Mouse (Mus musculus) stomach, postnatal 0 days (tissue): ENCODE measurements around the gene Vezt. TPM values are rescaled to one million over a fixed set of nuclear protein-coding genes. Genes with fewer than 3 reads are reported as not detected.

Experiments
- ATAC-seq: fragments of 200-750 bp; cut with Nextera tagmentation; 2 replicates; pipeline ENCODE4 v1.8.0; 2017; ENCODE audit not compliant: low FRiP score, low TSS enrichment
- DNase-seq: peaks from one replicate; pipeline ENCODE4 v3.0.0-alpha.2; 2016; ENCODE audit warnings: low spot score
- H3K27ac ChIP-seq: fragments of 300-500 bp; sonication (generic); replicated peaks from 2 replicates; pipeline ENCODE4 v1.5.1; 2014; ENCODE audit warnings: mild to moderate bottlenecking, control low read depth
- H3K27me3 ChIP-seq: fragments of 300-500 bp; sonication (generic); 2 replicates; pipeline ENCODE4 v1.6.1; 2014; ENCODE audit warnings: low read length; ENCODE audit not compliant: control insufficient read depth, insufficient read depth
- H3K36me3 ChIP-seq: fragments of 300-500 bp; sonication (generic); 2 replicates; pipeline ENCODE4 v1.6.1; 2014; ENCODE audit warnings: low read length, mixed read lengths; ENCODE audit not compliant: control insufficient read depth, insufficient read depth
- H3K4me1 ChIP-seq: fragments of 300-500 bp; sonication (generic); replicated peaks from 2 replicates; pipeline ENCODE4 v1.6.1; 2014; ENCODE audit warnings: antibody characterized with exemption; ENCODE audit not compliant: control insufficient read depth, insufficient read depth
- H3K4me2 ChIP-seq: fragments of 300-500 bp; sonication (generic); replicated peaks from 2 replicates; pipeline ENCODE4 v1.6.1; 2014; ENCODE audit warnings: low read depth, mild to moderate bottlenecking, control low read depth, moderate library complexity
- H3K4me3 ChIP-seq: fragments of 300-500 bp; sonication (generic); 2 replicates; pipeline ENCODE4 v1.5.1; 2014; ENCODE audit warnings: low read depth, low read length, control low read depth
- H3K9ac ChIP-seq: fragments of 300-500 bp; sonication (generic); 2 replicates; pipeline ENCODE4 v1.6.1; 2014; ENCODE audit warnings: mild to moderate bottlenecking, low read length, control low read depth, mixed read lengths
- H3K9me3 ChIP-seq: fragments of 300-500 bp; sonication (generic); 2 replicates; pipeline ENCODE4 v1.6.1; 2016; ENCODE audit warnings: low read length; ENCODE audit not compliant: control insufficient read depth
- CTCF ChIP-seq: IDR thresholded peaks from 2 replicates; pipeline ENCODE4 v1.5.1; 2016; ENCODE audit warnings: antibody characterized with exemption, low read depth, mild to moderate bottlenecking, moderate library complexity
- EP300 ChIP-seq: optimal IDR thresholded peaks from 2 replicates; pipeline ENCODE3; 2016; ENCODE audit warnings: antibody characterized with exemption
- WGBS: fragments of 180-500 bp; shearing (Covaris S2); extraction: QIAGEN DNeasy Blood & Tissue Kit; methylation state at CpG from one replicate; pipeline ENCODE4 v1.1.7; 2014; 5-methylcytosine and 5-hydroxymethylcytosine counted together
- polyA plus RNA-seq: library from polyadenylated mRNA; unstranded; fragments of >200 nt; fragmentation: Nextera tagmentation; extraction: Ambion mirVana; gene quantifications from 2 replicates; pipeline ENCODE4 v1.2.1, GENCODE M21; 2015

The Vezt gene
- polyA plus RNA-seq, 1 experiment from 2014 or later: 13.2 TPM

- Histone ChIP-seq H3K4me1 (no peaks in the 10 kb centered on the region), H3K4me3 (no peak overlapping the region), H3K9ac (no peak overlapping the region), H3K9me3 (no peaks in the 10 kb centered on the region), H3K36me3 (no peaks in the 10 kb centered on the region), H3K27me3 (no peaks in the 10 kb centered on the region), H3K27ac (no peak overlapping the region), H3K4me2 (no peak overlapping the region)
- DNase-seq (no peak), ATAC-seq (no peak)
- WGBS: 62% methylated on average over 10 of the region's 10 CpGs
- TF ChIP-seq EP300 (no peak), CTCF (no peak)
Measured at GRCm38 (mm10) chr10:93907376-93907775, 128.2 kb downstream of the Vezt start.

GRCm38 (mm10) chr10:93899907-93900306, 135.7 kb downstream of the Vezt start:
- DNase-seq: no peak
- Histone ChIP-seq H3K36me3 (no peaks in the 10 kb centered on the region), H3K9ac (no peak overlapping the region), H3K4me2 (no peak overlapping the region), H3K9me3 (no peaks in the 10 kb centered on the region), H3K4me3 (no peak overlapping the region), H3K27ac (no peak overlapping the region), H3K27me3 (no peaks in the 10 kb centered on the region), H3K4me1 (no peaks in the 10 kb centered on the region)
- ATAC-seq: no peak
- TF ChIP-seq EP300: no peak
- no peak for TF ChIP-seq CTCF
- 77% methylated on average over 11 of the region's 11 CpGs for WGBS

DNA sequence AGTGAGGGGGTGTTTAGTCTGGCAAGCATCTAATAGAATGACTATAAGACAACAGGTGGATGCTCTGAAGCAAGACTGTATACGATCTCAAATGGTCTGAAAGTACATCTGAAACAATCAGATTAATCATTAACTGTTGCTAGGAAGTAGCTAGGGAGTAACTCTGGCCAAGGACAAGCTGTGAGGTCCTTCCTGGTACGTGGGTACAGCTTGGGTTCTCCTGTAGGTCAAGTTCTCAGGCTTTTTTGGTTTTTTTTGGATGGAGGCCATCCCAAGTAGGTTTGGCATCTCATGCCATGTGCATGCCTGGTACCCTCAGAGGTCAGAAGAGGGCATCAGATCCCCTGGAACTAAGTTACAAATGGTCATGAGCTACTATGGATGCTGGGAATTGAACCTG, 136.3 kb downstream of the Vezt start:
- Histone ChIP-seq H3K27me3 (no peaks in the 10 kb centered on the region), H3K4me2 (no peak overlapping the region), H3K4me3 (no peak overlapping the region), H3K36me3 (no peaks in the 10 kb centered on the region), H3K27ac (no peak overlapping the region), H3K9ac (no peak overlapping the region), H3K4me1 (no peaks in the 10 kb centered on the region), H3K9me3 (no peaks in the 10 kb centered on the region)
- 35% methylated on average over 2 of the region's 2 CpGs for WGBS
- DNase-seq (no peak), ATAC-seq (no peak)
- TF ChIP-seq EP300: no peak
- no peak for TF ChIP-seq CTCF

GRCm38 (mm10) chr10:93897043-93897646, 138.5 kb downstream of the Vezt start, which contains the start of gene Metap2:
TSS of gene Metap2 (minus strand) at chr10:93897093.
- H3K4me1 ChIP-seq: no peaks in the 10 kb centered on the region
- H3K4me2 ChIP-seq: no peak within 1 kb of the TSS
- ATAC-seq (no peak), DNase-seq (no peak)
- H3K27ac ChIP-seq: no peak within 1 kb of the TSS
- peak; percentile 19; the same call in 1 of the 2 replicates for TF ChIP-seq CTCF
- TF ChIP-seq EP300: no peak
- 63% methylated on average over 7 of the region's 7 CpGs for WGBS
- H3K27me3 ChIP-seq: no peaks in the 10 kb centered on the region
- H3K9me3 ChIP-seq: no peaks in the 10 kb centered on the region
- no peak within 1 kb of the TSS for H3K9ac ChIP-seq
- H3K4me3 ChIP-seq: no peak within 1 kb of the TSS
- H3K36me3 ChIP-seq: no peaks in the 10 kb centered on the region

DNA sequence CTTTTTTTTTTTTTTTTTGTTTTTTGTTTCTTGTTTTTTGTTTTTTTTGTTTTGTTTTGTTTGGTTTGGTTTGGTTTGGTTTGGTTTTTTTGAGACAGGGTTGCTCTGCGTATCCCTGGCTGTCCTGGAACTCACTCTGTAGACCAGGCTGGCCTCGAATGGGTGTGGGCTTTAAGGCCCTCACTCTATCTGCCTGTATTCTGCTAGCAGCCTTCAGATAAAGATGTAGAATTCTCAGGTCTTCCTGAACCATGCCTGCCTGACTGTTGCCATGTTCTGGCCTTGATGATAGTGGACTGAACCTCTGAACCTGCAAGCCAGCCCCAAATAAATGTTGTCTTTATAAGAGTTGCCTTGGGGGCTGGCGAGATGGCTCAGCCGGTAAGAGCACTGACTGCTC, 143.1 kb downstream of the Vezt start:
- DNase-seq (no peak), ATAC-seq (no peak)
- Histone ChIP-seq H3K27me3 (no peaks in the 10 kb centered on the region), H3K36me3 (no peaks in the 10 kb centered on the region), H3K4me3 (no peak overlapping the region), H3K27ac (no peak overlapping the region), H3K9ac (no peak overlapping the region), H3K9me3 (no peaks in the 10 kb centered on the region), H3K4me2 (no peak overlapping the region), H3K4me1 (no peaks in the 10 kb centered on the region)
- no peak for TF ChIP-seq EP300
- no peak for TF ChIP-seq CTCF
- WGBS: 92% methylated on average over 4 of the region's 4 CpGs

- DNase-seq: no peak
- Histone ChIP-seq H3K27ac (no peak overlapping the region), H3K9ac (no peak overlapping the region), H3K9me3 (no peaks in the 10 kb centered on the region), H3K4me3 (no peak overlapping the region), H3K4me2 (no peak overlapping the region), H3K4me1 (no peaks in the 10 kb centered on the region), H3K36me3 (no peaks in the 10 kb centered on the region), H3K27me3 (no peaks in the 10 kb centered on the region)
- TF ChIP-seq CTCF (no peak), EP300 (no peak)
- 90% methylated on average over 1 of the region's 1 CpGs for WGBS
- no peak for ATAC-seq
Measured at GRCm38 (mm10) chr10:93891031-93891430, 144.6 kb downstream of the Vezt start.
